Mouse (Mus musculus) cerebellum, postnatal 25 days (tissue): ENCODE results near the gene Snx30.
"Not testable (repeated sequence)": the region's sequence is repeated elsewhere in the genome, so short reads cannot be mapped to it uniquely, and the experiment has no call there.

Experiments
- DNase-seq, 2 experiments: peaks; one replicate each; pipeline ENCODE4 v3.0.0; 2021; ENCODE audit warnings: mixed read lengths in 2 of 2

The Snx30 gene

DNA sequence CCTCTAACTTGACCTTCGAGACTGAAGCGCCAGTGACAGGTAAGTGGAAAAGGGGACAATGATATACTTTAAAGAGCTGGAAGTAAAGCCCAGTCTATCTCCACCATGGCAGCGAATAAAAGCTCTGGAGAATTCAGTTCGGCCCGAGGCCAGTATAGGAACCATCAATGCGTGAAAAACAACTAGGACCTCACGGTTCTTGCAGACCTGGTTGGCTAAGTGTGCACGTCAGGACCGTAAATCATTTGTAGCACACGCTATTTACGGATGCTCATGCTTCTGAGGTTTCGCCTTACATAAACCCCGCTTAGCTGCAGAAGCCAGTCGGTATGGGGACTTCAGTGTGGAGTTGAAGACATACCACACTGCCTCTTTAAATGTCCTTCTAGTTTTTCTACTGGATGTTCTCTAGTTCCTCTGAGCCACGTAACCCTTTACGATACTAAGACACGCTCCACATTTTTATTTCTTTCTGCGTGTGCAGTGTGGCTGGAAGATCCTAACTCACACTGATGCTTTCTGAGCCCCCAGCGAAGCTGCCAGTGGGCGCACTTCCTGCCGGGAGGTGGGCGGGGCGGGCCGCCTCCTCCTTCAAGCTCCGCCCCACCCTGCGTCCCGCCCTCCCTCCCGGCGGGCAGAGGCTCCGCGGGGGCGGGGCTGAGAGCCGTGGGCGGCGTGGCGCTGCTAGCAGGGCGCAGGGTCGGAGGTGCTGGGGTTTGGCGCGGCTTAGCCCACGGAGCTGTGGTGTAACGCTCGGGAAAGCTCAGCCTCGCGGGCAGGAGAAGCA lies at the start of gene Snx30:
Snx30 (plus strand) TSS at position 660 of the 787 bp plus-strand sequence.
- peak; percentile 93 to 97 for DNase-seq

DNA sequence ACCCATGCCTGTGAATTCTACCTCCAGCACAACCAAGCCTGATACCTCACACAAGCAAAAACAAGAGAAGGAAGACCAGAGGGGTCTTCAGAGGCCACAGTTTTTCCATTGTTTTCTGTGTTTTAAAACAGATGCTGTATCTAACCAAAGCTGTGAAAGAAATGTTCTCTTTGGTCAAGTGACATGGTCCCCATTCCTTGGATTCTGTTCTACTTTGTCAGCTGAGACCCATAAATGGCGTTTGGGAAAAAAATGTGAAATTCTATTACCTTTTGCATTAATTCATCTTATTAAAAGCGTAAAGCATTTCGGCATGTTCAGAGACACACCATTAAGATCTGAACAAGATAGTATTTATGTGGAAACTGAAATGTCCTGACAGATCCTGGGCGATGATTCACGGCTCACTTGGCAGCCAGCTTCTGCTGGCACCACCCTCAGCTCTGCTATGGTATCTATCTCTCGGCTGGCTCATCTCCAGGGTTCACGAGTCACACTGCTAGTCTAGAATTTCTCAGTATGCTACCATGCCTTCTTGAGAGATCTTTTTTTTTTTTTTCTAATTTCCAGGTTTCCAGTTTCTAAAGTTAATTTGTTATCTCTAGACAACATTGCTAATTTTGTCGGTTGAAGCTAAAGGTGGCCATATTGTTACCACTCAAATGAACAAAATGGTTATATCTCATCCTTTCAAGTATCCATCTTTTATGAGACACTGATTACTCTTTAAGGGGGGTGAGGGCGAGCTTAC lies 49.1 kb upstream of the Snx30 start:
- peak; percentile 85 to 94 for DNase-seq

DNA sequence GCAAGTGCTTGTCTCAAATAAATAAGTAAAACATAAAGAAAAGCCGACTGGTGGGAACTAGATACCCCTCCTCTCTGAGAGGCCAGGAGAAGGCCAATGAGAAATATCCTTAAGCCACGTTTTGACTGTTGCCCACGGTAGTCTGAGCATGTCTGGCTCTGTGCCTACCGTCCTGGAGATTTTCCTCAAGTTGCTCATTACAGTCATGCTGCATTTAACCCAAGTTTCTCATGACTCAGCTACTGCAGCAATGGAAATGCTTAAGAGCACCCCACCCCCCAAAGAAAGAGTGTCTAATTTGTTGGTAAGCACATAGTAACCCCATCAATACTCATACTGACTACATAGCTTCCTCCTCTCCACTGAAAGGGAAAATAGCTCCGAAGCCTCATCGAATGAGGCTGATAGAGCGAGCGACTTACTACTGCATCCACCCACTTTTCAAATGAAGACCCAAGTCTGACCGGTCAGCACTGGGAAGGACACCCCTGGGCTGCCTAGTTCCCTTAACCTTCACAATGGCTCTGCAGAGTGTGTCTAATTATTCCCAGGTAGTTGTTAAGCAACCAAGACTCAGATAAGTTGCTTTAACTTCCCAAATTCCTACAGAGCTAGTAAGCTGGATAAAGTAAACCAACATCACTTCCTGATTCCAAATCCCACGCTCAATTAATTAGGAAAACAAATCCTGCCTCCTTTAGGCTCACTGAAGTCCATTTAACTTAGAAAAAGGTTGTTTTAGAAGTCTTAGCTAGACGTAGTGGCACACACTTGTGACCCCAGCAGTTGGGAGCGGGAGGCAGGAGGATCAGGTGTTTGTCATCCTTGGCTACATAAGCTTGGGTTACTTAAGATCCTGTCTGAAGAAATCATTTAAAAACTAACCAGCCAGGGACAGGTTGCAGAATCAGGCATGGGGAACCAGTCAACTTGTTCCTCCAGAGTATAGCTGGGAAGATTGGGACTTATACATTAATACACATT lies 47.9 kb upstream of the Snx30 start:
- DNase-seq = no peak

DNA sequence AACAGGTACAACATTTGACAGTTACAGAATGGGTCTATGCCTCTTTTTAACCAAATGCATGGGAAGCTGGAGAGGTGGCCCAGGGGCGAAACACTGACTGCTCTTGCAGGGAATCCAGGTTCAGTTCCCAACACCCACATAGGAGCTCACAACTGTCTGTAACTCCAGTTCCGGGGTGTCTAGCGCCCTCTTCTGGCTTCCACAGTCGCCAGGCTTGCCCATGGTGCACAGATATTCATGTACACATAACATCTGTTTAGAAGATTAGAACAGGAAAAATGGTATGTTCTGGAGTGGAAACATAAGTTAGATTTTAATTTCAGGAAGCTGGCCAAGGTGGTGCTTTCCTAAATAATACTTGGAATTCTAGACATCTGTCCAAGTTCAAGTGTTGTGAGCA lies 45.6 kb upstream of the Snx30 start:
- no peak for DNase-seq

DNA sequence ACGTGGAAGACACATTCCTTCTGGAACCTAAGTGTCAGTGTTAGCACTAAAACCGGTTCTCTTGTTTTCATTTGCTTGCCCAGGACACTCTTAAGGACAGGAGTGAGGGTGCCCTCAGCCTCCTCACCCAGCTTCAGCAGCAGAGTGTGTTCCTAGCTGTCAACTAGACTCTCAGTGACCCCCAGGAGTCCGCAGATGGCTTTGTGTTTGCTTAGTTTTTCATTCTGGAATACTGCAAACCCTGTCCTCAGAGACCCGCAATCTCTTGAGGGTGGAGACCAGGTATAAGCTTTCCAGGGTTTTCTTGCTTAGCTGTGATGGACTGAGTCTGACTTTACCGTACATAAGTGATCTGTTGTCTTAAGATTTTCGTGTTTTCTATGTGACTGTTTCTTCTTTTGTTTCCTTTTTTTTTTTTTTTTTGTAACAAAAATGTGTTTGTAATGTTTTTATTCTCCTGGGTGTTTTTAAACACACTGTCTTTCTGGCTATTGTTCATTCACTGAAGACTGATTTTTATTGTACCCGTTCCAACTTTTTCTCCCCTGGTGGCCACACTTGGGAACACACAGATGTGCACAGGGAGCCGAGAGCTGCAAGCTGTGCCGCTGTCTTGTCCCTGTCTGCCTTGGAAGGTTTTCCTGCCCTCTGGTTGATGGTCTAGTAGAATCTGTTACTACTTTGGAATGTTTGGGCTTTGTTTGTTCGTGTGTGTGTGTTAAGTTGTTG lies 44.8 kb upstream of the Snx30 start:
- DNase-seq = no peak

DNA sequence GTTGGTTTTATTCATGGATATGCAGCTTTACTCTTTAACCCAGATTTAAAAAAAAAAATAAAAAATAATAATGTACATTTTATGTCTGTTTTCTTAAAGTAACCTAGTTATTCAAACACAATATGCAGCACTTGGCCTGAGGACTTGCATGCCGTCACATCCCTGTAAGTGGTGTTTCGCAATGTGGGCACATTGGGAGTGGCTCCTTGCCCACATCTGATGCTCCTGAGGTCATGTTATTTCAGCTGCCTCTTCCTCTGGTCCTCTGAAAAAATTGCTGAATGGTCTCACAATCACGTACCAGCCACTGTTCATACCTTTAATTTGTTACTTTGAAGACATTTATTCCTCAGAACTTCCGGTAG lies 44.3 kb upstream of the Snx30 start:
- no peak for DNase-seq

DNA sequence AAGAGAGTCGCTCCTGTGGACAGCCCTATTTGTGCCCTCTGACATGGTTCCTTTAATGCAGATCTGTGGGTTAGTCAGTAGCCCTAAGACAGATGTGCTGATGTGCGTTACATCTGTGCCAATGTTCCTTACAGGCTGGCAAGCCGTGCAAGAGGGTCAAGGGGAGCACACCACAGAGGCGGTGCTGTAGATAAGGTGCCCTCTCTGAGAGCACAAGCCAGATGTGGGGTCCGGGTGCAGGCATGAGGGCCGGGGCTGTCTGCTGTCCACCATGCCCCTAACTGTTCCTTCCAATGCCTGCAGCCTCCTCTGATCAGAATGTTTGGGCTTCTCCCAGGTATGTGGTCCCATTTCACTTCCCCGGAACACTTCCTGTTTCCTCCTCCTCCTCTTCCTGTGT lies 40.7 kb upstream of the Snx30 start:
- DNase-seq = no peak

DNA sequence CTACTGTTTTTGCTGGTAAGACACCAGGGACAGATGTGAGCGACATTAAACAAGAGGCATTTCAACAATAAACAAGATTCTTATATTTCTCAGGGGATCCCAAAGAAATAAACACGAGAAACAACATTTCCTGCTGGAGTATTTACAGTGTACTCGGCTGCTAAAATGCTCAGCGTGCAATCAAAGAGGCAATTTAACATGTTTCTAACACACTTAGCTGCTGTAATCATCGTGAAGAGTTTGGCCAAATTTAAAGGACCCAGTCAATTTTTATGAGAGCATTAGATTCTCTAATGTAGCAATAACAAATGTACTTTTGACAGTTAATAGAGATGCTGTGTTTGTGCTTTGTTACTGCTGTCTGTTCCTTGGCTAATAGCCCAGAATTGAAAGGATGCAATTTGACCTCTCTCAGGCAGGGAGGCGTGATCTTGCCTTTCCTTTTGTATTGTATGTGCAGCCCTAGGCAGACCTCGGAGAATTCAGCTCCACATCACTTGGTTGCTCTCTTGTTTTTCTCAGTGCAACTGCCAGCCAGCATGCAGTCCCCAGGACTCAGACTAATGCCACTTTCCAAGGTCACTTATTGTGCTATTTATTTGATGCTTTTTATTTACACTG lies 40.1 kb upstream of the Snx30 start:
- DNase-seq = no peak

DNA sequence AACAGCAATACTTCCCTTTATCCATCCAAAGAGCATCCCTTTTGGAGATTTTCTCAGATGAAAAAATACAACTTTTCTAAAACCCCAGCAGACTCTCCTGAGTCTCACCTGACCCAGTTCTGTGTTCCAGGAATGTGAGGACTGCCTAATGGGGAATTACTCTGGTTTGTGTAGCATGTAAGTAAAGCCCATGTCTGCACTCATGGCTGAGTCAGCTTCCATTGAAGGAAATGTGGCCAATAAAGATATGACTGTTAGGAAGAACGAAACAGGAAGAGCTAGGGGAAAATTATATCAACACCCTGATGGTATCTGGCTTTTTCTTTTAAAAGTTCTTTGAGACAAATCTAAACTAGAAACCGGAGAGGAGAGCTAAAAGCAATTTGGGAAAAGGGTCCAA lies 37.9 kb upstream of the Snx30 start:
- no peak for DNase-seq

DNA sequence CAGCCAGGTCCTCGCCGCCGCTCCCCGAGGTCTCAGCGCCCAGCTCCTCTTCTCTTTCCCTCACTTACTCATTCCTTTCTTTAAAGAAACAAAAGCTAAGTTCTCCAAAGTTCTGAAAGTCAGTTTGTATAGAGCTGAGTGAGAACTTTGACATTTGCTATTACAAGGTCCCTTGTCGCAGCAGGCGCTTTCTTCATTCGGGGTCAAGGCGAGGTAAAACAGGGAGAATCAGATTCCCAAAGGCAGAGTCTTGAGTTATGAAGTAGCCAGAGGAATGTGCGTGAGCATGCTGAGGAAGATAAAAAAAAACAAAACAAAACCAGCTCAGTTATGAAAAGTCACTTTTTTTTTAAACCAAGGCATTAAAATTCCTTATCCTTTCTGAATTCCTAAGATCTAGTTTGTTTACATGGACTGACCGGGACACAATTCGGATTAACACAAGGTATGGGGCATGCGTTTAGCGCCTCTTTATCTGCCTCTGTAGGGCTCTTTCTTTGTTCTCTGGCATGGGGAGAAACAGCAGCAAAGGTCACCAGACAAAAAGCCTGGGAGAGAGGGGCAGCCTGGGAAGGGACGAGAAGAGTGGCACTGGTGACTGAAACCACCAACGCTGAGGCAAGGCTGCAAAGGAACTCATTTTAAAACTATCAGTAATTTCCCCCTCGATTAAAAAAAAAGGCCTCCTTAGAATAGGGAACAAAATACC lies 33.3 kb upstream of the Snx30 start:
- DNase-seq = no peak

DNA sequence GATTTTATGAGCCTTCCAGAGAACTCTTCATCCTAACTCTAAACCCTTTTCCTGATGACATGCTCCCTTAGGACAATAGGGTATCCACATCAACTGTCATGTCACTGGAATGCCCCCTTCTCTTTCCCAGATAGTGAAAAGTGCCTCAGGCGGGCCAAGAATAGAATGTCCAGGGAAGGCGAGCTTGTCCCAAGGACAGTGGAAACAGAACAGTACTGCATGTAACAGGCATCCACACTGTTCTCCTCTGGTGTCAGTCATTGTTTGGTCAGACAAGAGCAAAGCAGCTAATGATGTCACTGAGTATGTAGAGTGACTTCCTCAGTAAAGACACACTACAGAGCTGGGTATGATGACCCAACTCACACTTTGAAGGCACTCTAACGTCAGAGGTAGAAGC lies 27.8 kb upstream of the Snx30 start:
- DNase-seq = no peak

DNA sequence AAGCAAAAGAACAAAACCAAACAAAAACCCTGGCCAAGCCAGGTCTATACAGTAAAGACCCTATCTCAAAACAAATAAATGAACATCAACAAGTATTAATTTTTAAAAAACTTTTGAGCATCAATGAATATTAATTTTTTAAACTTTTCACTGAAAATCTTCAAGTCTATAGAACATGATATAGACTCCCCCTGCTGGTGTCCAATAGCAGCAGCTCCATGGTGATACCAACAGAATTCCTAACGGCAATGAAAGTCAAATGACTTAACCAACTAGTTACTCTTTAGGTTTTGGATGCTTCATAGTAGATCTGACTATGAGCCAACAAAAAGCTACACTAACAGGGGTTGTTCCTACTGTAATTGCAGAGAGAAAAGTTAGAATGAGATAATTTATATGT lies 25.1 kb upstream of the Snx30 start:
- peak in 1 of 2 experiments; percentile 36 for DNase-seq

DNA sequence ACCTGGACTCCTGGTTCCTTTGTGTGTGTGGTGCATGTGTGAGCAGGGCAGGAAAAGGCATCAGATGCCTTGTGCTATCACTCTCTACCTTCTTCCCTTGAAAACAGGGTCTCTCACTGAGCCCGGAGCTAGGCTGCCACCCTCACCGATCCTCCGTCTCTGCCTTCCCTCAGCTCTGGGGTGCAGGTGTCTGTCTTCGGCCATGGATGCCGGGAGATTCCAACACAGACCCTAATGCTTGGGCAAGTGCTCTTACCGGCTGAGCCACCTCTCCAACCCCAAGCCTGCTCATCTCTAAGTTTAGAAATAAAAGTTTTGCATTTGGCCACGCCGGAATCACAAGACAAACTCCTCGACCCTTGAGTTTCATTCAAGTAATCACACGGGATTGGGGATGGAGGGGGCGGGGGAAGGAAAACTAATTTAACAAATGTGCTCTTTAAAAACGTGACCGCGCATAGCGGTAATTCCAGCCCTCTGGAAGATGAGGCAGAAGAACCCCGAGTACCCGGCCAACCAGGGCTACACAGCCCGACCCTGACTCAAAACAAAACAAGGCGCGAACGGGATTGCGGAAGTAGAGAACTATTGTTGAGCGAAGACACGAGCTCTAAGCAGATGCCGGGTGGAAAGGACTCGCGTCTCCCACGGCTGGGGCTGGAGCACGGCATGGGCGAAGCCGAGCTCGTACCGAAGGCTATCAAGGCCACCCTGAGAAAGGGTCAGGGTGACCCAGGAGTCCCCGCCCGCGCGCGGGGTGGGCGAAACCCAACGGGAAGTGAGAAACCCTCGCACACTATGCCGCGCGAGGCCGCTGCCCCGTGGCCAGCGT lies 22.6 kb upstream of the Snx30 start:
- DNase-seq = peak in 1 of 2 experiments; percentile 19

DNA sequence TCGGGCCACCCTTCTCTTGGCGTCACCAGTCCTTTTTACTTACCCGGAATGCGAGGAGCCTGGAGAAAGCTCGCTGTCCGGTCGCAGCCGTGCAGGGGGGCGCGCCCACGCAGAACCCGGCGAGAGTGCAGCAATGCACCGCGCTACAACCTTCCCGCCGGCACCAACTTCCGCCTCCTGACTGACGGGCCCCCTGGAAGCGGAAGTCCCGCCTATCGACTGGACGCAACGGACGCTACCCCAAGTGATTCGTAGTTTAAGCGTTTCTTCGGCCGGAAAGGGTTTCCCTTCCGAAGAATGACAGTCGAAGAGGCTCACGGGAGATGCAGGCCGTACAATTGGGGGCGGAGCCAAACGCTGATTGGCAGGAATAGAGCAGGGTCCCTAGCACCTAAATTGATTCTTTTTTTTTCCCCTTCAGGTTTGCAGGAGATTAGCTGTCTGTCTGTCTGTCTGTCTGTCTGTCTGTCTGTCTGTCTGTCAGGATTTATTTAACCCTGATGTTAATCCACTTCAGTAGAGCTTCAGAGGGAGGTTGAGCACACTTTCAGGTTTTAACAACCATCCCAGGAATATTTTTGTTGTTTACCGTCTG lies 21.9 kb upstream of the Snx30 start:
- peak; percentile 93 to 95 for DNase-seq

DNA sequence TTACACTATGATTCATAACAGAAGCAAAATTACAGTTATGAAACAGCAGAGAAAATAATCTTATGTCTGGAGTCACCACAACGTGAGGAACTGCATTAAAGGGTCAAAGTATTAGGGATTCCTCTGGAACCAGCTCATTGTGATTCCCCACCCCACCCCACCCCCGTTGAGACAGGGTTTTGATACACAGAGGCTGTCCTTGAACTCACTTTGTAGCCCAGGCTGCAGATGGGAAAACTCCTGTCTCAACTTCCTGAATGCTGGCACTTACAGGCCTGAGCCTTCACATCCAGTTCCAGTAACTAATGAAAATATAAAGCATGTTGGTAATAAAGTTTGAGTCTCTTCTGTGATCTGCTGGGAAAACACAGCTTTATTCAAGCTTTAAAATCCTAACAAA lies 20.2 kb upstream of the Snx30 start:
- DNase-seq = no peak

DNA sequence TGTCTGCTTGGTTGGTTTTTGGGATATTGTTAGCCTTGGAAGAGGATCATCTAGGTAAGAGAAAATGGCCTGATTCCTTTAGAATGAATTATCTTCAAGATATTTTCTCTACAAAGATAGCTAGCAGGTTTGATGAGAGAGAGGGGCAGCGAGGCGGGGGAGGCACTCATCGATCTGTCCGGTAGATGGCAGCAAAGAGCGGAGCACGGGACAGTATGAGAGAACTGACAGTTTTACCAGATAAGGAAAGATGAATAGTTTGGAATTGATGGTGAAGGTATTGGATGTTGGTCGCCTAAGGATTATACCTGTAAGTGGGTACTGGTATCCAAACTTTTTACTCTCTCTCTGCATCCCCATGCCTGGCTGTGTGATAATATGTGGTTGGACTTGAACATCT lies 19.0 kb upstream of the Snx30 start:
- peak; percentile 86 to 91 for DNase-seq

DNA sequence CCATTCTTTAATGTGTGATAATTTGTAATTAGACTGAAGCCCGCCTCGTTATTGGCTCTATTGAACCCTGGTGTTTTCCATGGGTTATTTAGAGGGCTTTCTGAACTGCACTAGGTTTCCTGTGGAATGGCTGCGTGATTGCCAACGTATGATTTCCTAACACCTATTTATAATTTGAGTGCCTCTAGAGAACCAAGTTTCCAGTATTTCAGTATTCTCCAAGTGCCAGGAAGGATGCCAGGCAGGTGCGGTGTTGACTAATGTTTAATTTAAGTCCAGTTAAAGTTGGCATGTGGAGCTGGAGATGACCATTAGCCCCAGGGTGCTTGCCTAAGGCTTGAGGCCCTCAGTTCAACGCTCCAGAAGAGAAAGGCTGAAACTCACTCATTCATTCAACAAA lies 18.5 kb upstream of the Snx30 start:
- no peak for DNase-seq

DNA sequence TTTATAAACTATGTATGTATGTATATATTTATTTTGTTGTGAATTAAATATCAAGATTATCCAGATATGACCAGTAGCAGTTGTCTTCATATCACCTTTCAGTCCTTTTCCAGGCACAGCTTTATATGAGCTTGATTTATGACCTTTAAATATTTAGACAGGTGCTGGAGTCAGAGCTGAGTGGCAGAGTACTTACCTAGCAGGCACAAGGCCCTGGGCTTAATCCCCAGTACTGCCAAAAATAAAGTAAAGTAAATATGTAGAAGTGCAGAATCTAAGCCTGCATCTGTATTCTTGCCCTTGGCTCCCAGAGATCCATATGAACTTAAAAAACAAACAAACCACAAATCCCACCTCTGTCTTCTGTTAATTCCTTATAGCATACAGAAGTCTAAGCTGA lies 16.6 kb upstream of the Snx30 start:
- DNase-seq = no peak

DNA sequence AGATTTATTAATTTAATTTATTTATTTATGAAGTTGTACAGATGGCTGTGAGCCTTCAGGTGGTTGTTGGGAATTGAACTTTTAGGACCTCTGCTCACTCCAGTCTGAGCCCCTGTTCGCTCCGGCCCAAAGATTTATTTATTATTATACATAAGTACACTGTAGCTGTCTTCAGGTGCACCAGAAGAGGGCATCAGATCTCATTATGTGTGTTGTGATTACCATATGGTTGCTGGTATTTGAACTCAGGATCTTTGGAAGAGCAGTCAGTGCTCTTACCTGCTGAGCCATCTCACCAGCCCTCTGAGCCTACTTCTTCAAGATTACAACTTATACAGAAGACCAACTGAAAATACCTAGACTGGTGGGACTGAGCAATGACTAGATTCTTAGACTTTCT lies 12.0 kb upstream of the Snx30 start:
- not testable (repeated sequence) for DNase-seq

DNA sequence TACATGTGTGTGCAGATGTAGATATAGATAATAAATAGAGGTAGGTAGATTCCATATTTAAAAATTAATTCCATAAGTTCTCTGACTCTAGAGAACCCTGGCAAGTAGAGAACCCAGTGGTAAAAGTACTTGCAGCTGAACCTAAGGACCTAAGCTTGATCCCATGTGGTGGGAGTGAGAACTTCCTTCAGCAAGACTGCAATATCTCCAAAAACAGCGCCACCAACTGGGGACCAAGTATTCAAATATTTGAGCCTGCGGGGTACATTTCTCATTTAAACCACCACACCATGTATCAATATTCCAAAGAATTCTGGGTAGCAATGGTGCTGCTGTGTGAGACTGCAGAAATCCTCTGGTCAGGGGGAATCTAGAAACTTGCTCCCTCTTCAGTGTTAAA lies 11.5 kb upstream of the Snx30 start:
- DNase-seq = no peak
